Mouse (Mus musculus) spleen, adult 12 weeks (tissue): Measurements from ENCODE around the gene Bax.
"Not testable (repeated sequence)": the region's sequence is repeated elsewhere in the genome, so short reads cannot be mapped to it uniquely, and the experiment has no call there.

ENCODE experiments used
- DNase-seq: peaks from one replicate; pipeline ENCODE4 v3.0.0; 2022; ENCODE audit warnings: low spot score

The Bax gene

GRCm38 (mm10) chr7:45481374-45481927 is 14.8 kb upstream of the Bax start, which contains the start of gene Tulp2:
Gene Tulp2 (plus strand): TSS chr7:45481877.
- no peak for DNase-seq

- not testable (repeated sequence) for DNase-seq
Measured at GRCm38 (mm10) chr7:45480310-45480709, 13.6 kb upstream of the Bax start.

GRCm38 (mm10) chr7:45478774-45479173 is 12.1 kb upstream of the Bax start:
- no peak for DNase-seq

- no peak for DNase-seq
Measured at GRCm38 (mm10) chr7:45477003-45477402, 10.3 kb upstream of the Bax start.

- no peak for DNase-seq
Measured at GRCm38 (mm10) chr7:45476453-45476852, 9.8 kb upstream of the Bax start.

GRCm38 (mm10) chr7:45475291-45475969 is 8.7 kb upstream of the Bax start:
- DNase-seq: no peak

- peak; percentile 62 for DNase-seq
Measured at GRCm38 (mm10) chr7:45470869-45471268, 4.2 kb upstream of the Bax start.

- no peak for DNase-seq
Measured at GRCm38 (mm10) chr7:45467090-45467670, 482 bp upstream of the Bax start.

- no peak for DNase-seq
Measured at GRCm38 (mm10) chr7:45465549-45465948, 1.1 kb downstream of the Bax start.

GRCm38 (mm10) chr7:45465112-45465511 is 1.6 kb downstream of the Bax start:
- DNase-seq: no peak

GRCm38 (mm10) chr7:45463987-45464778 is 2.5 kb downstream of the Bax start:
- DNase-seq: no peak

GRCm38 (mm10) chr7:45462868-45463267 is 3.8 kb downstream of the Bax start:
- DNase-seq: not testable (repeated sequence)

GRCm38 (mm10) chr7:45462325-45462724 is 4.4 kb downstream of the Bax start:
- DNase-seq: no peak

GRCm38 (mm10) chr7:45461781-45462180 is 4.9 kb downstream of the Bax start:
- DNase-seq: no peak

GRCm38 (mm10) chr7:45461326-45461725 is 5.4 kb downstream of the Bax start:
- no peak for DNase-seq

GRCm38 (mm10) chr7:45460860-45461314 is 5.8 kb downstream of the Bax start:
- peak; percentile 76 for DNase-seq

- DNase-seq: no peak
Measured at GRCm38 (mm10) chr7:45460377-45460776, 6.3 kb downstream of the Bax start.

GRCm38 (mm10) chr7:45459564-45460140 is 7.0 kb downstream of the Bax start, which contains the start of gene Ftl1:
Gene Ftl1 (minus strand): TSS chr7:45459884.
- peak; percentile 92 for DNase-seq

GRCm38 (mm10) chr7:45458748-45459563 is 7.7 kb downstream of the Bax start:
- DNase-seq: peak; percentile 67

GRCm38 (mm10) chr7:45457204-45458060 is 9.3 kb downstream of the Bax start:
- DNase-seq: no peak
